Mouse (Mus musculus) c-Kit-positive CD71-negative TER-119-negative erythroid progenitor cells, embryonic 14.5 days (primary cell): Measurements from ENCODE around the gene Gm45717.

Experiments
- DNase-seq: peaks from one replicate; pipeline ENCODE4 v3.0.0-alpha.2; 2013; ENCODE audit warnings: low read depth

Gene Gm45717

GRCm38 (mm10) chr7:140903212-140903611 lies 52.5 kb downstream of the Gm45717 start:
- DNase-seq = peak; percentile 68

- no peak for DNase-seq
Measured at GRCm38 (mm10) chr7:140902036-140902875, 53.5 kb downstream of the Gm45717 start.

GRCm38 (mm10) chr7:140900220-140900619 lies 55.5 kb downstream of the Gm45717 start, which contains the start of gene Cox8b:
Cox8b (minus strand) TSS chr7:140900446.
- DNase-seq = no peak
